ENCODE assay signal across 7 mouse cellular contexts in the genomic region with DNA sequence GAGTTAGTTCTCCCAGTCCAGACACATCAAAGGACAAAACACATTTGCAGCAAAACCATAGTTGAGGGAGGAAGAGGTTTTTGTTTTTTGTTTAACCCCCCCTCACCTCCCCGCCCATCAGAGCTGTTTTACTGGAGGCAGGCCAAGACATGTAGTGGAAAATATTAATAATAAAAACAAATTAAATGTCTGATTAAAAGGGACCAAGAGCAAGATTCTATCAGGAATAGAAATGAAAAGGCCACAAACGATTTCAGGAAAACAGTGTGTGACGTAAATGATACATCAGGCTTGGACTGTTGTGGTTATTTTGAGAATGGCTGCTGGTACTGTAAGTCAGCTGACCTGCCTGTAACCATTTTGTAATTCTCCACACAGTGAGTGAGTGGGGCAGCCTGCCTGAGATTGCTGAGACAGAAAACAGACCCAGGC.
DNase-seq lines count a peak whose midpoint lies in the region; TF ChIP-seq lines count a peak whose summit lies in the region.

No protein-coding gene starts in this region.

- H3K4me1 ChIP-seq in spleen, adult 2 months (ENCODE audit: control insufficient read depth, insufficient read depth, insufficient read length) = peaks cover 6% of the 10 kb centered on the region; the same call in 1 of the 2 replicates

- TF ChIP-seq POLR2A in spleen, adult 2 months (IDR thresholded peaks at IDR 0.05; ENCODE audit: low read depth, low read length) = no peak

- H3K36me3 ChIP-seq in spleen, adult 2 months (ENCODE audit: control insufficient read depth, insufficient read depth, low read length) = 0 out of 2 replicates have a peak, but pooled peaks cover 1% of the 10 kb centered on the region

- no peaks in the 10 kb centered on the region; the same call in 1 of the 2 replicates for H3K27me3 ChIP-seq in spleen, adult 2 months (ENCODE audit: control insufficient read depth, insufficient read depth, low read length)

- no peak for TF ChIP-seq CTCF in spleen, adult 2 months (IDR thresholded peaks at IDR 0.05; ENCODE audit: extremely low read depth, insufficient read depth, insufficient read length, insufficient replicate concordance)

- intact Hi-C loops in heart, postnatal 10 days (cut with DNase I) = loop anchor here (1.0 kb wide), 1 partner anchor 84 kb away; no protein-coding TSS in a partner anchor

- no peak overlapping the region for H3K4me3 ChIP-seq in spleen, adult 2 months (ENCODE audit: extremely low read depth, insufficient read depth, insufficient read length)

- WGBS in spleen, adult 2 months = 15% methylated on average over 3 of the region's 3 CpGs

- DNase-seq in spleen, adult 2 months (ENCODE audit: low read depth in 1 of 2, low spot score in 2 of 2) = peak in 1 of 2 experiments; percentile 17
- no peak for DNase-seq in spleen, postnatal 4 days (ENCODE audit: low spot score in 2 of 2)
- peak; percentile 37 to 48 for DNase-seq in cerebellum, postnatal 25 days
- DNase-seq in heart, postnatal 10 days = peak; percentile 55 to 65
- peak; percentile 50 for DNase-seq in lung, postnatal 36 days
- no peak for DNase-seq in right cerebral cortex, postnatal 14 days
- no peak for DNase-seq in right cerebral cortex, adult 18-20 months

- H3K27ac ChIP-seq in spleen, adult 2 months (ENCODE audit: insufficient read depth, low read length) = peak overlapping the region; percentile 55; the same call in 1 of the 2 replicates

Comparison
In these comparisons a context has a peak if more than half of its experiments do, and no peak if none do; other contexts are left out.
1. DNase-seq: peak in cerebellum, postnatal 25 days (2 of 2), heart, postnatal 10 days (2 of 2) and lung, postnatal 36 days (single experiment); none in spleen, postnatal 4 days (0 of 2), right cerebral cortex, postnatal 14 days (single experiment) and right cerebral cortex, adult 18-20 months (single experiment).